Mouse (Mus musculus): ENCODE measurements around the gene Gpc3. TPM values are rescaled to one million over a fixed set of nuclear protein-coding genes. Genes with fewer than 3 reads are reported as not detected.
"Not testable (repeated sequence)": the region's sequence is repeated elsewhere in the genome, so short reads cannot be mapped to it uniquely, and the experiment has no call there.

Gene Gpc3
- total RNA-seq, 1 experiment from 2014 or later, result 65.3 TPM

- no peak for DNase-seq
Measured at GRCm38 (mm10) chrX:52278687-52279359, 334.9 kb downstream of the Gpc3 start.

GRCm38 (mm10) chrX:52277599-52277998, 336.2 kb downstream of the Gpc3 start:
- no peak for DNase-seq

- DNase-seq, result peak; percentile 40
Measured at GRCm38 (mm10) chrX:52273016-52273415, 340.7 kb downstream of the Gpc3 start.

- DNase-seq, result peak; percentile 15
Measured at GRCm38 (mm10) chrX:52261991-52262390, 351.8 kb downstream of the Gpc3 start.

- peak; percentile 45 for DNase-seq
Measured at GRCm38 (mm10) chrX:52261546-52261945, 352.2 kb downstream of the Gpc3 start.

GRCm38 (mm10) chrX:52259771-52260170, 354.0 kb downstream of the Gpc3 start:
- DNase-seq, result not testable (repeated sequence)

GRCm38 (mm10) chrX:52254526-52254925, 359.2 kb downstream of the Gpc3 start:
- DNase-seq, result no peak

GRCm38 (mm10) chrX:52245694-52246297, 368.0 kb downstream of the Gpc3 start:
- no peak for DNase-seq

GRCm38 (mm10) chrX:52237470-52237869, 376.3 kb downstream of the Gpc3 start:
- no peak for DNase-seq

- no peak for DNase-seq
Measured at GRCm38 (mm10) chrX:52231984-52232383, 381.8 kb downstream of the Gpc3 start.

- no peak for DNase-seq
Measured at GRCm38 (mm10) chrX:52230711-52231110, 383.0 kb downstream of the Gpc3 start.

Small RNAs within 50 kb of the gene (microRNA-seq; reads per million reads assigned to microRNA genes)
- 0 reads per million in 2 experiments for gene Mir6384
- 0 reads per million in 2 experiments for gene Mir717

Other genes with a start within 250 kb of the Gpc3 start
- gene Ccdc160, start 177.2 kb upstream of the Gpc3 start, total RNA-seq (2021), result 15.5 and 18.1 TPM in 2 replicates

All from adrenal gland, postnatal 14 days (tissue).